Mouse (Mus musculus): ENCODE measurements around the gene Utrn. TPM values are rescaled to one million over a fixed set of nuclear protein-coding genes. Genes with fewer than 3 reads are reported as not detected.
"Not testable (repeated sequence)": the region's sequence is repeated elsewhere in the genome, so short reads cannot be mapped to it uniquely, and the experiment has no call there.

Gene Utrn
- total RNA-seq, 2 experiments from 2014 or later, result 41.5 to 42.8 TPM

- no peak for DNase-seq (ENCODE audit: extremely low spot score in 1 of 2, low spot score in 2 of 2)
- intact Hi-C loops (cut with DNase I), result no loop called here
Observed at GRCm38 (mm10) chr10:12658023-12658744, 211.0 kb downstream of the Utrn start.

DNA sequence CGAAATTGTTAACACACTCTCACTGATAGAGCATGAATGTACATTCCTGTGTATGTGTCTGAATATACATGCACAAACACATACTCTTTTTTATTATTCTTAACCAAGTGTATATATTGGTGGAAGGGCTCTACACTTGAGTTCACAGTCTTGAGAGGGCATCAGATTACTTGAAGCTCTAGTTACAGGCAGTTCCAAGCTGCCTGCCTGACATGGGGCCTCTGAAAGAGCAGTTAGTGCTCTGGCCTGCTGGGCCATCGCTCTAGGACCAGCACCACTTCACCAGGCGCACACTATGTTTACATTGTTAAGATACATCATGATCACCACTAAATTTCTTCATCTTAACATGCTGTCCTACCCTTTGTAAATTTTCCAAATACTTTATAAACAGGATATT is 216.2 kb downstream of the Utrn start:
- DNase-seq (ENCODE audit: extremely low spot score in 1 of 2, low spot score in 2 of 2), result no peak
- intact Hi-C loops (cut with DNase I), result no loop called here

GRCm38 (mm10) chr10:12646119-12646518 is 223.0 kb downstream of the Utrn start:
- intact Hi-C loops (cut with DNase I), result no loop called here
- DNase-seq (ENCODE audit: extremely low spot score in 1 of 2, low spot score in 2 of 2), result no peak

DNA sequence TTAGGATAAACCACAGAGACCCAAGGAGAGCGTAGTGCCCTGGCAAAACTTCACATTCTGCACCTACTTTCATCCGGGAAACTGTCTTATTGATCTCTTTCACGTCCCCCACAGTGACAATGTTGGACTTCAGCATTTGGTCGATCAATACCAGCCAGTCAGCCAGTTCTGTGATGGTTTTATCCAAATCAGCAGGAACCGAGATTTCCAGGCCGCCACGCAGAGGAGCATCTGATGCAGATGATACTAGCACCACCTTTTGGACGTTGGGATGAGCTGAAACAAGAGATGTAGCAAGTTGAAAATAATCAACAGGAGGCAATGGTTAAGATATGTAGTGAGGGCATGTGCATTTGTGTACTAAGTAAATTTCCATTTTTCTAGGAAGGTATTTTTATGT is 225.8 kb downstream of the Utrn start:
- intact Hi-C loops (cut with DNase I), result no loop called here
- DNase-seq (ENCODE audit: extremely low spot score in 1 of 2, low spot score in 2 of 2), result peak in 1 of 2 experiments; percentile 19

DNA sequence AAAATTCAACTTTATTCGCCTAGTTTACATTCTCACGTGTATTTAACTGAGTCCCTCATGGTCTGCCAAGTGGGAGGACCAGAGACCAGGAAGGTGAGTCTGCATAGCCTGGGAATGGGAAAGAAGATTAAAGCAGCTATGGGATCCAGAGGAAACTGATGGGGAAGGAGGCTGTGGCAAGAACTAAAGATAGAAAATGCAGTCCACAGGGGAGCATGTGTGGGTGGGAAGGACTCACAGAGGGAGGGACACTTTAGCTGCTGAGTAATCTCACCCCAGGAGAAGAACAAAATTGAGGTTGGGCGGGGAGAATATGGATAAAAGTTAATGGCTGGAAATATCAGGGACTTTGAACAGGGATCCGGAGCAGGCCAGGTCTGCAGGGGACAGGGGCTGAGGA is 229.5 kb downstream of the Utrn start:
- intact Hi-C loops (cut with DNase I), result no loop called here

GRCm38 (mm10) chr10:12633965-12634364 is 235.2 kb downstream of the Utrn start:
- DNase-seq (ENCODE audit: extremely low spot score in 1 of 2, low spot score in 2 of 2), result no peak

More for the DNA sequence above, 229.5 kb downstream of the Utrn start:
- no peak for DNase-seq (ENCODE audit: extremely low spot score in 1 of 2, low spot score in 2 of 2)

DNA sequence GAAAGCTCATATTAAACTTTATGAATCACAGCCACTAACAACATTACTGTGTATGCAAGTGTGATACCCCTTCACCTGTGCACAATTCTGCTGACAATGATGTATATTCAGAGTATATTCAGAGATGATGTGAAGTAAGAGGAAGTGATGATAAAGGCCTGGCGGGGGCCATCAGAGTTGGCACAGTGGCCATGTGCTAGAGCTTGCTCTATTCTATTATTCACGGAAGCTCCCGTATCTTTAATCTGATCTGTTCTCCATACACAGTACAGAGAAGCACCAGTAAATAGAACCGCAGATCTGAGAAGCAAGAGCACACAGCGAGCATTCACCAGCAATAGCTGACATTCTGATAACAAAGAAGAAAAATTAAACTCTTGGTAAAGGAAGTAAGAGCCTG is 238.2 kb downstream of the Utrn start:
- intact Hi-C loops (cut with DNase I), result no loop called here
- no peak for DNase-seq (ENCODE audit: extremely low spot score in 1 of 2, low spot score in 2 of 2)

More at GRCm38 (mm10) chr10:12633965-12634364, 235.2 kb downstream of the Utrn start:
- intact Hi-C loops (cut with DNase I), result no loop called here

GRCm38 (mm10) chr10:12618397-12618796 is 250.8 kb downstream of the Utrn start:
- no peak for DNase-seq (ENCODE audit: extremely low spot score in 1 of 2, low spot score in 2 of 2)
- intact Hi-C loops (cut with DNase I), result loop anchor here (10.0 kb wide), 3 partner anchors 404 to 1254 kb away; no protein-coding TSS in a partner anchor

- intact Hi-C loops (cut with DNase I), result loop anchor here (2.0 to 10.0 kb wide), 4 partner anchors 401 to 1251 kb away; no protein-coding TSS in a partner anchor
- DNase-seq (ENCODE audit: extremely low spot score in 1 of 2, low spot score in 2 of 2), result no peak
Observed at GRCm38 (mm10) chr10:12615723-12616122, 253.4 kb downstream of the Utrn start.

GRCm38 (mm10) chr10:12614465-12615199 is 254.5 kb downstream of the Utrn start:
- peak; percentile 18 to 50 for DNase-seq (ENCODE audit: extremely low spot score in 1 of 2, low spot score in 2 of 2)
- intact Hi-C loops (cut with DNase I), result loop anchor here (2.0 to 10.0 kb wide), 4 partner anchors 400 to 1250 kb away; no protein-coding TSS in a partner anchor

GRCm38 (mm10) chr10:12612235-12612863 is 256.8 kb downstream of the Utrn start:
- intact Hi-C loops (cut with DNase I), result loop anchor here (2.0 to 10.0 kb wide), 4 partner anchors 398 to 1248 kb away; no protein-coding TSS in a partner anchor

DNA sequence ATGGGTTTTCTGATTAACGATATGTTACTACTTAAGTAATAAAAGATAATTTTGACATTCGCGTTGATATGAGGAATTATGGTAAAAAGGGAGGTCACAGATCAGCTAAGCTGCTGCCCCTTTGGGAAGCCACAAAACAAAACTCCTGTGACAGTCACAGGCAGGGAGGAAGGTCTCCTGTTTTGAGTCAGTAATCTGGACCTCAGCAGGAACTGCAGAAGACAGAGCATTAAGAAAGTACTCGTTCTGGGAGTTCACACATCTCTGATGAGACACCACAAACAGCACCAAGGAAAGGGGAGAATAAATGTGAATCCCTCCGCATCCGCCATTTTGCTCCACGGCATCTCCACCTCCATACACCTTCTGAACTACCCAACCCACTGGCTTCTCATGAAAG is 259.3 kb downstream of the Utrn start:
- no peak for DNase-seq (ENCODE audit: extremely low spot score in 1 of 2, low spot score in 2 of 2)
- intact Hi-C loops (cut with DNase I), result loop anchor here (10.0 kb wide), 4 partner anchors 135 to 1245 kb away; no protein-coding TSS in a partner anchor

More at GRCm38 (mm10) chr10:12612235-12612863, 256.8 kb downstream of the Utrn start:
- DNase-seq (ENCODE audit: extremely low spot score in 1 of 2, low spot score in 2 of 2), result peak; percentile 23 to 33

- intact Hi-C loops (cut with DNase I), result loop anchor here (10.0 kb wide), 1 partner anchor 134 kb away; no protein-coding TSS in a partner anchor
- no peak for DNase-seq (ENCODE audit: extremely low spot score in 1 of 2, low spot score in 2 of 2)
Observed at GRCm38 (mm10) chr10:12608634-12609033, 260.5 kb downstream of the Utrn start.

DNA sequence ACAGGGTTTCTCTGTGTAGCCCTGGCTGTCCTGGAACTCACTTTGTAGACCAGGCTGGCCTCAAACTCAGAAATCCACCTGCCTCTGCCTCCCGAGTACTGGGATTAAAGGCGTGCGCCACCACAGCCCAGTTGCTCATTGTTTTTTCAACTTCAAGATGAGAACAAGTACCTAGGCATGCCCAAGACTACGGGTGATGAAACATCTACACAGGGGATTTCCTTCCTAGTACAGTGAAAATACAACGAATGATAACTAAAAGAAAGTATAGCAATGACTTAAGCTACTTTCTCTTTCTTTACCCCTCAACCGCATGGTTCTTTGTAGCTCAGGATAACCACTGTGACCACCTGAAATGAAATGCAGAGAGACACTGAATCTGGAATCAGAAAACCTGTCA is 262.0 kb downstream of the Utrn start:
- not testable (repeated sequence) for DNase-seq (ENCODE audit: extremely low spot score in 1 of 2, low spot score in 2 of 2)
- intact Hi-C loops (cut with DNase I), result loop anchor here (10.0 kb wide), 1 partner anchor 132 kb away; no protein-coding TSS in a partner anchor

DNA sequence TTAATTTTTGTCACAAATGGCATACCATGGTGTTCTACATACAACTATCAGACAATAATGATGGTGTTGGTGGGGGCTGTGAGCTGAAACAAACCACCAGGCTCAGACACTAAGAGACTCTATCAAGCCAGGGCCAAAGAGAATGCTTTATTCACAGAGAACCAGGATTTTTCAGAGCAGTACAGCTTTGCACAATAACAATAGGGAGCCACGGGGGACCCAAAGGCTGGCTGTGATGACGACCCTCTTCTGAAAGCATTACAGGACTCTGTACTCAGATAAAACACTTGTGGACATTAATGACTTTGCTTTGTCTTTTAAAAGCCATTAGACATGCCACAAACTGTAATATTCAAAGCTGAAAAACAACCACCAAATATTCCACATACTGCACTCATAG is 273.8 kb downstream of the Utrn start:
- DNase-seq (ENCODE audit: extremely low spot score in 1 of 2, low spot score in 2 of 2), result no peak
- intact Hi-C loops (cut with DNase I), result no loop called here

- no peak for DNase-seq (ENCODE audit: extremely low spot score in 1 of 2, low spot score in 2 of 2)
Observed at GRCm38 (mm10) chr10:12594958-12595357, 274.2 kb downstream of the Utrn start.

DNA sequence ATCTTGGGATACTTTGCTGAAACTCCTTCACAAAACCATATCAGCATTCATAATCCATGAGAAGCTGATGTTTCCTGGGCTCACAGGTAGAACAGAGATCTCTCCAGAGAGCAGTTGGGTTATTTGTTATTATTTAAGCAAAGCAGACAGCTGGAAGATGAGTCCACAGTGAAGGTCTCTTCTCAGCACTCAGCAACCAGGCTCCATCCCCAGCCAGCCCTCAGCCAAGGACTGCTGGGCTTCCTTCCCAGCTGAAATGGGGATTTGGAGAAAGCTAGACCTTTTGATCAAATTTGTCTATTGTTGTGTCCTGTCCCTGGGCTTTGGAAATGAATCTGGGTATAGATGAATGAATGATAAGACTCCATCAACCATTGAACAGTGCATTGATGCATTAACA is 276.1 kb downstream of the Utrn start:
- DNase-seq (ENCODE audit: extremely low spot score in 1 of 2, low spot score in 2 of 2), result no peak
- intact Hi-C loops (cut with DNase I), result no loop called here

More at GRCm38 (mm10) chr10:12594958-12595357, 274.2 kb downstream of the Utrn start:
- intact Hi-C loops (cut with DNase I), result no loop called here

DNA sequence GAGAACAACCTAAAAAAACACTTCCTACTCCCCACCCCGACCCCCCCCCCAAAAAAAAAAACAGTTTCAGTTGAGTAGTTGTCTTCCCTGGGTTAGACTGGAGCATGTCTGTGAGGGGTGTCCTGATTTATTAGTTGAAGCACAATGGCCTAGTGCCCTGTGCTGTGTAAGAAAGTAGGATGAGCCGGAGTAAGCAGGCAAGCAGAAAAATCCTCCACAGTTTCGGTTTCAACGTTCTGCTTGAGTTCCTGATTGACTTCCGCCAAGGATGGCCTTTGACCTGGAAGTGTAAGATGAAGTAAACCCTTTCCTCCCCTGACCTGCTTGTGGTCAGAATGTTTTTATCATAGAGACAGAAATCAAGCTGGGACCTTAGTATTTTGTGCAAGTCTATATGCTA is 277.2 kb downstream of the Utrn start:
- DNase-seq (ENCODE audit: extremely low spot score in 1 of 2, low spot score in 2 of 2), result no peak
- intact Hi-C loops (cut with DNase I), result no loop called here

GRCm38 (mm10) chr10:12588051-12588450 is 281.1 kb downstream of the Utrn start:
- intact Hi-C loops (cut with DNase I), result no loop called here
- DNase-seq (ENCODE audit: extremely low spot score in 1 of 2, low spot score in 2 of 2), result no peak
